Mouse (Mus musculus): ENCODE measurements around the gene AA986860. TPM values are rescaled to one million over a fixed set of nuclear protein-coding genes. Genes with fewer than 3 reads are reported as not detected.

Gene AA986860
- polyA plus RNA-seq, 1 experiment = 1.8 TPM

DNA sequence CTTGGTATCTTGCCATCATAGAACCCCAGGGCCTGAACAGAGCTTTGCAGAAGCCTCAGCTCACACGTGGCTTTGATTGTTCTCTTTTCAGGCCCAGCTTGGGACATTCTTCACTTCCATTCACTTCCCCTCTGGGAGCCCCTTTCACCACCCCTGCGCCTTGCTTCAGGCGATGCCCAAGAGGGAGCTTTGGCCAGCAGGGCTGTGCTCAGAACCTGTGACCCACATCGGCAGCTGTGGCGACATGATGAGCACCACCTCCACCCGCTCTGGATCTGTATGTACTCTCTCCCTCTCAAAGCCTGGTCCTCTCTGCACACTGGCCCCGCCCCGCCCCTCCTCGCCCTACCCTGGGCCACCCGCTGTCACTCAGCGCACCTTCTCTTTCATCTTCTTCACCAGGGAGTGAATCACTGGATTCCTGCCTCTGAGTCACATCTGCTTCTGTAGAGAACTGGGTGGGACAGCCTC lies 5.7 kb downstream of the AA986860 start:
- no peak overlapping the region for H3K4me3 ChIP-seq (ENCODE audit: control insufficient read depth, low read depth, low read length)
- H3K27ac ChIP-seq (ENCODE audit: control insufficient read depth, insufficient read depth, low read depth, low read length) = no peak overlapping the region
- no peaks in the 10 kb centered on the region for H3K36me3 ChIP-seq (ENCODE audit: control insufficient read depth, insufficient read depth, low read length)
- no peaks in the 10 kb centered on the region for H3K27me3 ChIP-seq (ENCODE audit: control insufficient read depth, insufficient read depth, low read length)
- TF ChIP-seq POLR2A (IDR thresholded peaks at IDR 0.05; ENCODE audit: control insufficient read depth, low read depth, low read length) (no peak), CTCF (IDR thresholded peaks at IDR 0.05; ENCODE audit: control insufficient read depth, insufficient read depth, insufficient replicate concordance, low read depth, low read length) (no peak)
- H3K4me1 ChIP-seq (ENCODE audit: control insufficient read depth, insufficient read depth, low read length) = peaks cover 2% of the 10 kb centered on the region; the same call in 1 of the 2 replicates

GRCm38 (mm10) chr1:130737916-130738315 lies 6.1 kb downstream of the AA986860 start:
- Histone ChIP-seq H3K36me3 (ENCODE audit: control insufficient read depth, insufficient read depth, low read length) (no peaks in the 10 kb centered on the region), H3K4me3 (ENCODE audit: control insufficient read depth, low read depth, low read length) (no peak overlapping the region), H3K27me3 (ENCODE audit: control insufficient read depth, insufficient read depth, low read length) (no peaks in the 10 kb centered on the region), H3K27ac (ENCODE audit: control insufficient read depth, insufficient read depth, low read depth, low read length) (no peak overlapping the region), H3K4me1 (ENCODE audit: control insufficient read depth, insufficient read depth, low read length) (peaks cover 2% of the 10 kb centered on the region; the same call in 1 of the 2 replicates)
- TF ChIP-seq CTCF (IDR thresholded peaks at IDR 0.05; ENCODE audit: control insufficient read depth, insufficient read depth, insufficient replicate concordance, low read depth, low read length) (no peak), POLR2A (IDR thresholded peaks at IDR 0.05; ENCODE audit: control insufficient read depth, low read depth, low read length) (no peak)

GRCm38 (mm10) chr1:130738551-130739106 lies 6.9 kb downstream of the AA986860 start:
- H3K4me3 ChIP-seq (ENCODE audit: control insufficient read depth, low read depth, low read length) = no peak overlapping the region
- TF ChIP-seq CTCF (IDR thresholded peaks at IDR 0.05; ENCODE audit: control insufficient read depth, insufficient read depth, insufficient replicate concordance, low read depth, low read length) (no peak), POLR2A (IDR thresholded peaks at IDR 0.05; ENCODE audit: control insufficient read depth, low read depth, low read length) (no peak)
- no peaks in the 10 kb centered on the region for H3K27me3 ChIP-seq (ENCODE audit: control insufficient read depth, insufficient read depth, low read length)
- no peak overlapping the region for H3K27ac ChIP-seq (ENCODE audit: control insufficient read depth, insufficient read depth, low read depth, low read length)
- peaks cover 2% of the 10 kb centered on the region; the same call in 1 of the 2 replicates for H3K4me1 ChIP-seq (ENCODE audit: control insufficient read depth, insufficient read depth, low read length)
- no peaks in the 10 kb centered on the region for H3K36me3 ChIP-seq (ENCODE audit: control insufficient read depth, insufficient read depth, low read length)

DNA sequence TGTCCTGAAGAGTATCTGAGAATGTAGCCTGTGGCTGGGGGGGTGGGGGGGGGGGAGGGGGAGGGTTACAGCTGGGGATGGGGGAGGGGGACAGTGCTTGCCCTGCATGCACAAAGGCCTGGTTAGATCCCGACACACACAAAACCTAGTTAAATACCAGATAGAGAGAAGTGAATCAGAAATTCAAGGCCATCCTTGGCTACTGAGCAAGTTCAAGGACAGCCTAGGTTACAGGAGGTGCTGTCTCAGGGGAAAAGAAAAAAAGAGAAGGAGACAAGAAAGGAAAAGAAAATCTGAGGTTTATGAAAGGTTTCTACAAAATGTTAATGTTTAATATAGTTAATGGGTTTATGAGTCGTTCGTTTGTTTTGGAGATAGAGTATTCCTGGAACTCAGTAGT lies 7.9 kb downstream of the AA986860 start:
- Histone ChIP-seq H3K4me1 (ENCODE audit: control insufficient read depth, insufficient read depth, low read length) (peaks cover 2% of the 10 kb centered on the region; the same call in 1 of the 2 replicates), H3K27ac (ENCODE audit: control insufficient read depth, insufficient read depth, low read depth, low read length) (no peak overlapping the region), H3K27me3 (ENCODE audit: control insufficient read depth, insufficient read depth, low read length) (no peaks in the 10 kb centered on the region), H3K36me3 (ENCODE audit: control insufficient read depth, insufficient read depth, low read length) (no peaks in the 10 kb centered on the region), H3K4me3 (ENCODE audit: control insufficient read depth, low read depth, low read length) (no peak overlapping the region)
- TF ChIP-seq POLR2A (IDR thresholded peaks at IDR 0.05; ENCODE audit: control insufficient read depth, low read depth, low read length) (no peak), CTCF (IDR thresholded peaks at IDR 0.05; ENCODE audit: control insufficient read depth, insufficient read depth, insufficient replicate concordance, low read depth, low read length) (no peak)

DNA sequence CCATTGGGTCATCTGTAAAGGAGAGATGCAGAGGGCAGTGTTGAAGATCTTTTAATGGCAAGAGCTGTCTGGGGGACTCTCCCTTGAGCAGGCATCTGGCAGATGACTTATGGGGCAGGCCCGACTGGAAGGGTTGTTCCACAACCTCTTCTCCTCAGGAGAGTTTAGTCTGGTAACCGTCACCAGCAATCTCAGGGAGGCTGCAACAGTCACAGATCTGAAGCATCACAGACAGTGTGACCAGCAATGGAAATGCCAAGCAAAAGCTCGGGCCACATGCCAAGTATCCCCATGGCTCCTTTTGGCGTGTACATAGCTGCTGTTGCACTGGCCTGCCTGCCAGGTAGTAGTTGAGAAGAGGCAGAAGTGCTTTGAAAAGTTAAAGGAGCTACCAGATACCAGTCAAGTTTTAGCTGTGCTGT lies 8.5 kb downstream of the AA986860 start:
- TF ChIP-seq POLR2A (IDR thresholded peaks at IDR 0.05; ENCODE audit: control insufficient read depth, low read depth, low read length) (no peak), CTCF (IDR thresholded peaks at IDR 0.05; ENCODE audit: control insufficient read depth, insufficient read depth, insufficient replicate concordance, low read depth, low read length) (no peak)
- Histone ChIP-seq H3K27ac (ENCODE audit: control insufficient read depth, insufficient read depth, low read depth, low read length) (no peak overlapping the region), H3K4me1 (ENCODE audit: control insufficient read depth, insufficient read depth, low read length) (peaks cover 2% of the 10 kb centered on the region; the same call in 1 of the 2 replicates)

GRCm38 (mm10) chr1:130740781-130741720 lies 9.3 kb downstream of the AA986860 start:
- Histone ChIP-seq H3K4me1 (ENCODE audit: control insufficient read depth, insufficient read depth, low read length) (peaks cover 2% of the 10 kb centered on the region; the same call in 1 of the 2 replicates), H3K27me3 (ENCODE audit: control insufficient read depth, insufficient read depth, low read length) (no peaks in the 10 kb centered on the region), H3K27ac (ENCODE audit: control insufficient read depth, insufficient read depth, low read depth, low read length) (peak overlapping the region; percentile 46; the same call in 1 of the 2 replicates), H3K4me3 (ENCODE audit: control insufficient read depth, low read depth, low read length) (no peak overlapping the region), H3K36me3 (ENCODE audit: control insufficient read depth, insufficient read depth, low read length) (no peaks in the 10 kb centered on the region)
- TF ChIP-seq POLR2A (IDR thresholded peaks at IDR 0.05; ENCODE audit: control insufficient read depth, low read depth, low read length) (0 out of 2 replicates have a peak, but pooled peaks have one; percentile 19), CTCF (IDR thresholded peaks at IDR 0.05; ENCODE audit: control insufficient read depth, insufficient read depth, insufficient replicate concordance, low read depth, low read length) (no peak)

More for the DNA sequence above, 8.5 kb downstream of the AA986860 start:
- H3K36me3 ChIP-seq (ENCODE audit: control insufficient read depth, insufficient read depth, low read length) = no peaks in the 10 kb centered on the region
- no peak overlapping the region for H3K4me3 ChIP-seq (ENCODE audit: control insufficient read depth, low read depth, low read length)
- H3K27me3 ChIP-seq (ENCODE audit: control insufficient read depth, insufficient read depth, low read length) = no peaks in the 10 kb centered on the region

DNA sequence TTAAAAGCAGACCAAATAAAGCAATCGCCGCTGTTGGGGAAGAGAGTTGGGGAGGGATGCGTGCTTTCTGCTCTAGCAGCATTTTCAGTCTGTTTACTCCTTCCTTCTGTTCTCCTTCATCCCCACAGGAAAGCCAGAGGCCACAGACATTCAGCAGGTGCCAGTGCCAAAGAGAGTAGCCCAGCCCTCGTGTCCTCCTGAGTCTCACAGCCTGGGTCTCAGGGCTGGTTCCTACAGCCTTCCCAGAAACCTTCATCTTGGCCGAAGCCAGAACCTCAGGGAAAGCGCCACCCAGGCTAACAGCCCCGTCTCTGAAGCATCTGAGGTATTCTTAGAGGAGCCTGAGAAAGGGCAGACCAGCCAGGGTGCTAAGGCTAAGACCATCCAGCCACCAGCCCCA lies 10.4 kb downstream of the AA986860 start:
- no peak overlapping the region for H3K27ac ChIP-seq (ENCODE audit: control insufficient read depth, insufficient read depth, low read depth, low read length)
- no peaks in the 10 kb centered on the region for H3K27me3 ChIP-seq (ENCODE audit: control insufficient read depth, insufficient read depth, low read length)
- H3K4me1 ChIP-seq (ENCODE audit: control insufficient read depth, insufficient read depth, low read length) = peaks cover 2% of the 10 kb centered on the region; the same call in 1 of the 2 replicates
- H3K36me3 ChIP-seq (ENCODE audit: control insufficient read depth, insufficient read depth, low read length) = no peaks in the 10 kb centered on the region
- H3K4me3 ChIP-seq (ENCODE audit: control insufficient read depth, low read depth, low read length) = no peak overlapping the region
- TF ChIP-seq POLR2A (IDR thresholded peaks at IDR 0.05; ENCODE audit: control insufficient read depth, low read depth, low read length) = no peak
- no peak for TF ChIP-seq CTCF (IDR thresholded peaks at IDR 0.05; ENCODE audit: control insufficient read depth, insufficient read depth, insufficient replicate concordance, low read depth, low read length)
